Mouse (Mus musculus): ENCODE results near the gene Wls.

The Wls gene

GRCm38 (mm10) chr3:159917328-159918090 is 78.0 kb downstream of the Wls start:
- no peak for DNase-seq (ENCODE audit: low spot score in 2 of 2)
